Mouse (Mus musculus): ENCODE measurements around the gene Camk2n1.

Gene Camk2n1

GRCm38 (mm10) chr4:138463832-138464487 lies 9.8 kb downstream of the Camk2n1 start:
- DNase-seq (ENCODE audit: extremely low spot score, low read depth, low spot score): no peak

GRCm38 (mm10) chr4:138464667-138465353 lies 10.7 kb downstream of the Camk2n1 start:
- DNase-seq (ENCODE audit: extremely low spot score, low read depth, low spot score): no peak

- no peak for DNase-seq (ENCODE audit: extremely low spot score, low read depth, low spot score)
Observed at GRCm38 (mm10) chr4:138465446-138465845, 11.3 kb downstream of the Camk2n1 start.

- no peak for DNase-seq (ENCODE audit: extremely low spot score, low read depth, low spot score)
Observed at GRCm38 (mm10) chr4:138466690-138467089, 12.6 kb downstream of the Camk2n1 start.

GRCm38 (mm10) chr4:138467451-138467850 lies 13.3 kb downstream of the Camk2n1 start:
- no peak for DNase-seq (ENCODE audit: extremely low spot score, low read depth, low spot score)

GRCm38 (mm10) chr4:138469080-138469479 lies 15.0 kb downstream of the Camk2n1 start:
- DNase-seq (ENCODE audit: extremely low spot score, low read depth, low spot score): no peak

GRCm38 (mm10) chr4:138471241-138471640 lies 17.1 kb downstream of the Camk2n1 start:
- DNase-seq (ENCODE audit: extremely low spot score, low read depth, low spot score): no peak

GRCm38 (mm10) chr4:138479595-138479994 lies 25.5 kb downstream of the Camk2n1 start:
- no peak for DNase-seq (ENCODE audit: extremely low spot score, low read depth, low spot score)

- no peak for DNase-seq (ENCODE audit: extremely low spot score, low read depth, low spot score)
Observed at GRCm38 (mm10) chr4:138480962-138481361, 26.8 kb downstream of the Camk2n1 start.

- DNase-seq (ENCODE audit: extremely low spot score, low read depth, low spot score): no peak
Observed at GRCm38 (mm10) chr4:138482721-138483120, 28.6 kb downstream of the Camk2n1 start.

- no peak for DNase-seq (ENCODE audit: extremely low spot score, low read depth, low spot score)
Observed at GRCm38 (mm10) chr4:138488241-138488640, 34.1 kb downstream of the Camk2n1 start.

GRCm38 (mm10) chr4:138491088-138491487 lies 37.0 kb downstream of the Camk2n1 start:
- DNase-seq (ENCODE audit: extremely low spot score, low read depth, low spot score): no peak

GRCm38 (mm10) chr4:138493161-138494001 lies 39.3 kb downstream of the Camk2n1 start:
- no peak for DNase-seq (ENCODE audit: extremely low spot score, low read depth, low spot score)

- DNase-seq (ENCODE audit: extremely low spot score, low read depth, low spot score): no peak
Observed at GRCm38 (mm10) chr4:138494905-138495304, 40.8 kb downstream of the Camk2n1 start.

- DNase-seq (ENCODE audit: extremely low spot score, low read depth, low spot score): no peak
Observed at GRCm38 (mm10) chr4:138495775-138496174, 41.7 kb downstream of the Camk2n1 start.

GRCm38 (mm10) chr4:138496746-138497520 lies 42.8 kb downstream of the Camk2n1 start:
- DNase-seq (ENCODE audit: extremely low spot score, low read depth, low spot score): no peak

GRCm38 (mm10) chr4:138499856-138500645 lies 45.9 kb downstream of the Camk2n1 start:
- DNase-seq (ENCODE audit: extremely low spot score, low read depth, low spot score): no peak

- no peak for DNase-seq (ENCODE audit: extremely low spot score, low read depth, low spot score)
Observed at GRCm38 (mm10) chr4:138501048-138501447, 46.9 kb downstream of the Camk2n1 start.

- no peak for DNase-seq (ENCODE audit: extremely low spot score, low read depth, low spot score)
Observed at GRCm38 (mm10) chr4:138504632-138505101, 50.6 kb downstream of the Camk2n1 start.

All from hindlimb bud, embryonic 11.5 days (tissue).